Mouse (Mus musculus): ENCODE results near the gene Tedc2.

Gene Tedc2

DNA sequence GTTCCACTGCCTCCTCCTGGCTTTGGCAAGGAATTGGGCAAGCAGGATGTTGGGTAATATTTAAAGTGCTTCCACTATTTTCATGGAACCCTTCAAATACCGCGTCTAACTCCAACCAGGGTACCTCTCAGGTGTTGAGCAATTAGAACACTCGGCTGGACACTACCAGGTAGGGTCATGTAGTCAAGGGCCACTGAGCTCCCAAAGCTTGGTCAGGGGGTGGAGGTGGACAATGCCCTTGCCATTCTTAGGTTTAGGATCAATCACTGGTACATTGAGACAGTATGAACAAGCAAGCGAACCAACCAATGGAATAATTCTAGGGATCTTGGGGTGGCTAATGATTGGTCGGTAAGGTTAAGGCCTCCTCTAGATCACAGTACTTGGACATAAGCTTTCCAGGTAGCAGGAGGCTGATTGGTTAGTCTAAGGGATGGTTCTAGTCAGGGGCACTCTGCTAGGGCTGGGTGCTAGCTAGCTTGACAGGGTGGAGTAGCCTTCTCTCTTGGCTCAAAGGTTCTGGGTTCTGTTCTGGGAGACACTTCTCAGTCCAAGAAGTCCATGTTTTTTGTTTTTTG, 8.1 kb downstream of the Tedc2 start:
- no peak for DNase-seq (ENCODE audit: low read depth)

DNA sequence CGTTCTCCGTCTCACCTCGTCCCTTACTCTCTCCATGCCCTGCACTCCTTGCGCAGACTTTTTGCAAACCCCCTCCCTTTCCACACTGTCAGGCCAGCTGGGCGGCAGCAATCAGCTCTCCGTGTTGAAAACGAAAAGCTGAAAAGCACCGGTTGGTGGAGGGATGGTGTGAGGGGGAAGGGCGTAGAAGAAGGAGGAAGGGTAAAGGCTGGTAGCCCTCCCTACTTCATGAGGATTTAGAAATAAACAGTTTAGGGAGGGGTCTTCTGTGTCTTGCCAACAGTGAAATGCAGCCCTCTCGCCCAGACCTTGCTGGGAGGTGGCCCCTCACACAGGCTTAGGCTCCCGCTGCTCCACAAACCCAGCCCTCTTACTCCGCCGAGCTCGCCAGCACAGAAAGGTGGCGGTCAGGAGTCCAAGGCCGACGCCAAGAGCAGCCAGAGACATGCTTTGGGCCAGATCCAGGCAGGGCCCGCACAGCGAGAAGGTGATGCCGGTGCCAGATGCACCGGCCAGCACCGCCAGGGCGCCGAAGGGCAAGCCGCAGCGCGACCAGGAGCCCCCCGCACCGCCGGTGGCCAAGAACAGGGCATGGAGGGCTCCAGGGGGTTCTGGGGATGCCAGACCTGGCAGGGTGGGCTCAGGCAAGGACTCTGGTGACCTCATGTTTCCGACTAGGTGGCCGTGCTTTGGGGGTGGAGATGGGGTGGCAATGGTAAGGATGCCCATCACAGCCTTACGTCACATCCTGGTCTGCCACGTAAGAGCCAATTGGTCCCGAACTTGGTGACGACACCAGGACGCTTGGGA, 8.8 kb downstream of the Tedc2 start:
- DNase-seq (ENCODE audit: low read depth): no peak

DNA sequence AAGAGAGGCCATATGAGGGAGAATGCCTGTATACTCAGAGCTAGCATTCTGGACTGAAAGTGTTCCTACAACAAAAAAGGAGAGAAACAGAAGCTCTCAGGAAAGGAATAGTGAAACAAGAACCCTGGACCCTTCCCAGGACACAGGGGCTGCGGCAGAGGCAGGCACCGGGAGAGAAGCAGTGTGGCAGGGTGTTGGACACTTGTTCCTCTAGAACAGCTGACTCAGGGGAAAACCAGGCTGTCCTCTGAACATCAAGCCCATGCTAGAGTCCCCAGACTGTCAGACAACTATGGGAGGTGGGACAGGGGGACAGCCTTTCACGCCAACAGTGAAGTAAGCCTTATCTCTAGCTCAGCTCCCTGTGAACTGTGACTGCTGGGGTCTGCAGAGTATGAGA, 10.1 kb downstream of the Tedc2 start:
- no peak for DNase-seq (ENCODE audit: low read depth)

DNA sequence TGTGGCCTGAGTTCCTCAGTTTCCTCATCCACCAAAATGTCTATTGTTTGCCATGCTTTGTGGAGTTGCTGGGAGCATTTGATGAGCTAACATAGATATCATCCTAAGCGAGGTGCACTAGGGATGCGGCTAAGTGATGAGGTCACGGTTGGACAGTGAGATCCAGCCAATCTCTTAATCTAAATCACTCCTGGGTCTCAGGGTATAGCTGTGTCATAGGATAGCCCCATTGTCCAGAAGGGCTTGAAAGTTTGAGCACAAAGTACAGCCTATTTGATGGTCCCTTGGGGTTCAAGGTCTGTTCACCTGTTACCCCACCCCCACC, 10.8 kb downstream of the Tedc2 start:
- no peak for DNase-seq (ENCODE audit: low read depth)

DNA sequence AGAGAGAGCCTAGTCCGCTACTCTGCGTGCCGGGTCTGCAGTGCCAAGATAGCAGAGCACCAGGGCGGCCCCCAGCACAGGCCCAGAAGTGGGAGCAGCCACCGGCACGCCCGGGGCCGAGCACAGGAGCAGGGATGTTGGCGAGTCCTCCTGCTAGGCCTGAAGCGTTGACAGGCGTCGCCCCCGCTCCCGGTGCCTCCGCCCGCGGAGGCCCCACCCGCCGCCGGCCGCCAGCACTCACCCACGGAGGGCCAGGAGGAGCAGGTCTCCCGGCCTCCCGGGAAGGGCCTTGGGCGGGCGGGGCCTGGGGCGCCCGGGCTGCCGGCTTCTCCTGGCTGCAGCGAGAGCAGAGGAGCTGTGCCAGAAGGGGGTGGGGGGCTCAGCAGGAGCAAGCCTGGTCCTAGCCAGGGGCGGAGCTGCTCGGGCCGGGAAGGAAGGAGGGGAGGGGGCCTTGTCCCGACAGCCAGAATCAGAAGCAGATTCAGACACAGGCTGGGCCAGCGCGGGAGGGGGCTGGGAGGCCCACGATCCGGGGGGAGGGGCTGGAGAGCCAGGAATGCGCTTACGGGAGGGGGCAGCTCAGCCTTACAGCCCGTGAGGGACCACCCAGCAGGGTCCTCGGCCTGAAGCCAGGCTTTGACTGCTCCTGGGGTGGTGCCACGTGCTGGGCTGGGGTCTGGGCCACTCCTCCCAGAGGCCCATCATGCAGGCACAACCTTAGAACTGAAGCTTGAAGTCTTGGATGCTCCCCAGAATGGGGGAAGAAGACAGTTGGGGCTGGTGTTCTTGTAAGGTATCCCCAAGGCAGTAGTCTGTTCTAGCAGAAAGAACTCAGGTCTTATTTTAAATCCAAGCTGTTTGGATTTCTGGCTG, 11.4 kb downstream of the Tedc2 start, which contains the start of gene Ntn3:
Gene Ntn3 (minus strand): TSS at position 489 of the 873 bp plus-strand sequence.
- DNase-seq (ENCODE audit: low read depth): peak; percentile 75

DNA sequence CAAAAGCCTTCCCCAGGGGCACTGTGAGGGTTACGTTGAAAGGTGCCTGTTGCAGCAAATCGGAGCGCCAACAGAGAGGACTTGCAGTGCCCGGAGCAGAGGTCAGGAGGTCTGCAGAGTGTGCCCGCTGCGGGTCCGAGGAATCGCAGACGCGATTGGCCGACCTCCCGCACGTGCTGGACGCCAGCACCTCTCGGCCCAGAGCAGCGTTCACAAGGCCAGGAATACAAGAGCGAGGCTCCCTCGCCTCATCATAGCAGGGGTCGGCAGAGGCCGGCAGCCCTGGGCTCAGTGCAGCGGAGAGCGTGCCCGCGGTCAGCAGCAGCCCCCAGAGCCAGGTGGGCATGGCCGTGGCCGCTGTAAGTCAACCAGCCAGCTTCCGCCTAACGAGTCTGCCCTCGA, 12.0 kb downstream of the Tedc2 start:
- DNase-seq (ENCODE audit: low read depth): no peak

DNA sequence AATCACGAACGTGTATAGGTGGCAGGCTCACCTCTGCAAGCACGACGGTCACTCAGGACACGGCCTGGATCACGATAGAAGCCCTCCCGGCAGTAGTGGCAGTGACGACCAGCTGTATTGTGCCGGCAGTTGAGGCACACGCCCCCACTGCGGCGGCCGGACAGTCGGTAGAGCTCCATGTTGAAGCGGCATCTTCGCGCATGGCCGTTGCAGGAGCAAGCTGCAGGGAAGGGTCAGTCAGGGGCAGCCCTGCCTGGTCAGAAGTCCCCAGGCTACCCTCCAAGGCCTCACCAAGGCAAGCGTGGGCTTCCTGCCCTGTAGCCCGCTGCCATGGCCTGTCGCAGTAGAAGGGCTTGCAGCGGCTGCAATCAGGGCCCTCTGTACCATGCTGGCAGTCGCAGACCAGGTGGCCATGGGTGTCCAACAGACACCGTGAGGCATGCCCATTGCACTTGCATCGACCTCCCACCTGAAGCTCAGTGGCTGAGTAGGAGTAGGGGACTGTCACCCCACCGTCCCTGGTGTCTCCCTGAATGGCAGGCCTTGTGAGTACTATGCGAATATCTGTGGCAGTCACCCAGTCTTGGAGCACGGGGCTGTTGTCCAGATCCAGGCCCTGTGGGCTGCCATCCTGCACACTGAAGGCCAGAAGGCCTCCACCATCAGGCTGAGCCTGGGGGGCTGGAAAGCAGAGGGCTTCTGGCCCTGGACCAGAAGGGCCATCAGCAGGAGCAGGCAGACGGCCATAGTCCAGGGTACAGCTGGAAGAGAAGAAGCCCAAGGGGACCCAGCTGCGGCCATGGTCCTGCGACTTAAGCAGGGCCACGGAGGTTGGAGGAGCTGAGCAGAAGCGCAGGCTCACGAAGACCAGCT, 12.6 kb downstream of the Tedc2 start:
- DNase-seq (ENCODE audit: low read depth): no peak

DNA sequence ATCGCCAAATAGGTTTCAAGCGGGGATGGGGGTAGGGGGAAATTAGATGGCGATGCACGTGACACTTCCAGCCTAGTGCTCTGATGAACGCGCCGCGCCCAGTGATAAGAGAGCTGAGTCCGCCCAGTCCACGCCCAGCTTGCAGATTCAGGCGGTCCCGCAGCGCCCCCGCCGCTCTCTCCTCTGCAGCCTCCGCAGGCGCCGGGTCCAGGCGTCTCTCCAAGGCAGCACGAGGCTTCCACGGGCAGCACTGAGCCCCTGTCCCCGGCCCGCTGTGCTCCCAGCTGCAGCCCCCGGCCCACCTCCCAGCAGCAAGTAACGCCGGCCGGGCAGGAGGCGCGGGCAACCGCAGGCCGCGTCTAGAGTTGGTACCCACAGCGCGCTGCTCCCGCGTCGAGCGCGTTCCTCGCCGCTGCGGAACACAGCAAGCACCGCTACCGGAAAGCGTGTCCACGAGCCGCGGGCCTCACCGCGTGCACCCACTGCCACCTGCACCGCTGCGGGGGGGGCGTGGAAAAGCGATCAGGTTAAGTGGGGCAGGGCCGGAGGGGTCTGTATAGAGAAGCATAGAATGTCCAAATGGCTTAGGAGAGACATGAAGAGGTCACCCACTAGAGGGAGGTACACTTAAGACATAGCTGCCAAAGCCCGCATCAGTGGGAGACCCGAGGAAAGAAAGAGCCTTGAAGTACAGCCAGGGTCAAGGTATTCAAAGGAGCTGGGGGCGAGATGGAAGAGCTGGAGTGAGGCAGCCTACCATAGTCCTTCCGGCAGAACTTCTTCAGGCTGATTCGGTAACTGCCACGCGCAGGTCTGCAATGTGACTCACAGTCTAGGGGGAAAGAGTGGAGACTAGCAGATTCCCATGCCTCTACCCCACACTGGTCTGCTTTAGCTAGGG, 13.9 kb downstream of the Tedc2 start:
- no peak for DNase-seq (ENCODE audit: low read depth)

DNA sequence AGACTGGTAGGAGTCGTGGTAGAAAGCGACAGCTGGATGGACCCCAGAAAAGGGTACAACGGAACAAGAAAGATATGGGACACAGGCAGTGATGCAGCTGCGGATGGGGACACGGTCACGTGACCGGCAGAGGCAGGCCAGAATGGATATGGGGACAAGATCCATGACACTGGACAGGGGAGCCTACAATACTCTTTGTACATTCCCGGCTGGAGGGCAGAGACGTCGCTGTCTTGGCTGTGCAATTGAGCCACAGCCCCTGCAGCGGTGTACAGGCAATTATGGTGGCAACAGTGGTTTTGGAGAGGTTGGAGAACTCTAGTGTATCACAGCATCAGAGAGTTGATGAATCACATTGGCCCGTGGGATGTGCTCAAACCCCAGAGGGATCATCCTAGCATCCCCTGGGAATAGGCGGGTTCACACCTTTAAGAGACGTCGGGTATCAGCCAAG, 14.7 kb downstream of the Tedc2 start:
- DNase-seq (ENCODE audit: low read depth): no peak

DNA sequence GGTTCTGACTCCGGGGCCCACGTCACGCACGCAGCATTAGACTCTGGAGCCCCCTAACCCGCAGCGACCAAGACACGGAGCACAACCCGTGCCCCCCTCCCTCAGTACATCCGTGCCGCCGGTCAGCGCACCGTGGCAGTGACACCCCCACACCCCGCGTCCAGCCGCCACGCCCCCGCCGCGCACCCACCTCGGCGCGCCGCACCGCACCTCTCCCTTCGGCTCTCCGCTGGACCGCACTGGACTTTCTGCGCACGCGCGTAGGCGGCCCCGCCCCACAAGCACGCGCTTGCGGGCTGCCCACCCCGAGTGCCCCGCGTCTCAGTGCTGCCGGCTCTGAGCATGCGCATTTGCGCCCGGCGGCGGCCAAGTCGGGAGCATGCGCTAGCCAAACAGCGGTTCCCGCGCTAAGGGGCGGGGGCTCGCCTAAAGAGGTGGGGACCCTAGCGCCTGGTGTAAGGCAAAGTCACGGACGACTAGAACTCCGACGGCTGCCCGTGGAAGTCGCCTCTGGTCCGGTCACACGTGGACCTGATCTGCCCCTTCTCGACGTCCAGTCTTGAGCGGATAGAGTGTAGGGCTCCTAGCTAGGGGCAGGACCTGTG, 15.3 kb downstream of the Tedc2 start, which contains the start of gene Tbc1d24:
Gene Tbc1d24 (minus strand): TSS at position 279 of the 605 bp plus-strand sequence.
- peak; percentile 97 for DNase-seq (ENCODE audit: low read depth)

DNA sequence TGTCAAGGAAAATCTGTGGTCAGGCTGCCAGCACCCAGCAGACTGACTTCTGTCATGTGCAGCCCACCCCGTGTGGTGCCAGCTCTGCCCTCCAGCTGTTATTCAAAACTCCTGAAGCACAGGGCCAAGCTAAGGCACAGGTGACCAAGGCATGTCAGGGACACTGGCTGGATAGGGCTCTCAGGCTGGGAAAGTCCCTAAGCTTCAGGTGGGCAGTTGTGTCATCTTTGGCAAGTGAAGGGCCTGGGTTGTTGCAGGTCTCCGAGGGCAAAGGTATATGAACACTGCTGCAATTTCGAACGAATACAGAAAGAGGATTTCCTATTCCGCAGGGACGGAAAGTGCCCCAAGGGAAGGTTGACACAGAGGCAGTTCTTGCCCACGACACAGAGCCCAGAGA, 15.8 kb downstream of the Tedc2 start:
- DNase-seq (ENCODE audit: low read depth): peak; percentile 36

DNA sequence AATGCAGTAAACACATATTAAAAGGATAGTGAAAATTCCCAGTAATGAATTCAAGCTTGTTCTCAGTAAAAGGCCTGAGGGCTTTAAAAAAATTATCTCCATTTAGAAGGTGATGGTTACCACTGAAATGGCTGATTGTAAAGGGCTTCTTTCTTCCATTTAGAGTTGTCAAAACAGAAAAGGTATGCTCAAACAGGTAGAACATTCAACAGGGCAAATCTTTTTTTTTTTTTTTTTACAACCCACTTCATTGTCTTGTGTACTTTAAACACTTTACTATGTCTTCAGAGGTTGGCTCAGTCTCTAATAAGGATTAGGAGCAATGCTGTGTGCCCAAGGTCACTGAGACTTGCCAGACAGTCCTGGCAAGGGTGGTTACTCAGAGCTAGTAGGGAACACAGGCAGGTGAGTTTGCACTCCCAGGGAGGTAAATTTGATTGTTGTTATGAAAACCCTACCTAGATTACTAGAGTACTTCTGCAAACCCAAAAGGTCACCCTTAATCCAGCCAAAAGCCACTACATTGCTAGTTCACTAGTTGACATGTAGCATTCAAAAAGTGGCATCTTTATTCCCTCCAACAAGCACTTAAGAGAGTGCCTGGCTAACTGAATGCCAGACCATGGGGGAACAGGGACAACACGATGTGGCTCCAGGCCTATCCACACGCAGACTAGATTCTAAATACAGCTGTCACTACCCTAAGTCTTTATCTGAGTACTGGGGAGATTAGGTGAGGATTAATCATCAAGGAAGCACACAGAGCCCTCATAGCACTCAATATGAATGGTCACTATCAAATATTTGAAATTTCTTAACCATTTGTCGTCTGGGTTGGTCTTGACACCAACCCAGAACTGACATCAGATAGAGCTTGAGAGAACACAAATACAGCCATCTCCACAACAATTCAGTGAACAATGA, 16.8 kb downstream of the Tedc2 start:
- DNase-seq (ENCODE audit: low read depth): no peak

DNA sequence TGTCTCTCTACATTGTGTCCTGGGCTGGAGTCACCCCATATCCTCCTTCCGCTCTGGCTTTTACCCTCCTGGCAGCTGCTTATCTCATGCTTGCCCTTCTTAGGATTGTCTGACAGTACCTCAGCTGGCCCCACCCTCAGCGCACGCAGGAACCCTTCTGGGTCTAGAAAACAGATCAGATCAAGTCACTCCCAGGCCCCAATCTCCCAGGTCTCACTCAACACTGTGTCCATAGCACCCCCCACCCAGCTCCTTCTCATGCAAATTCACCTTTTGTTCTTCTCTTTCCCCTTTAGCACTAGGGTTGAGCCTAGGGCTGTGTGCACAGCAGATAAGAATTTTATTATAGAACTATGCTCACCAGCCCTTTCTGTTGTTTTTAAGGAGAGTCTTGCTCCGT, 17.6 kb downstream of the Tedc2 start:
- no peak for DNase-seq (ENCODE audit: low read depth)

DNA sequence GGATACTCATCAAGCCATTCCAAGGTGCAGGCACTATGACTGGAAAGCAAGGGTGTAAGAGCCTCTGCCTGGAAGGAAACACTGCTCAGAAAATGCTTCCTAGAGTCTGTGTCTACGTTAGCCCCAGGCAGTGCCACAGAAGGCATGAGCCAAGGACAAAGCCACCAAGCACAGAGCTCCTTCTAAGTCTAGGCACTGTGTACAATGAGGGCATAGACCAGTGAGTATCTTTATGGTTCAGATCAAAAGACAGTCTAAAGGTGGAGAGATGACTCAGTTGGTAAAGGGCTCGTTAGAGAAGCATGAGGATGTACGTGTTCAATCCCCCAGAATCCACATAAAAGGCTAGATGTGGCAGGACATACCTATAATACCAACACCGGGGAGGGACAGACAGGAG, 19.6 kb downstream of the Tedc2 start:
- no peak for DNase-seq (ENCODE audit: low read depth)

DNA sequence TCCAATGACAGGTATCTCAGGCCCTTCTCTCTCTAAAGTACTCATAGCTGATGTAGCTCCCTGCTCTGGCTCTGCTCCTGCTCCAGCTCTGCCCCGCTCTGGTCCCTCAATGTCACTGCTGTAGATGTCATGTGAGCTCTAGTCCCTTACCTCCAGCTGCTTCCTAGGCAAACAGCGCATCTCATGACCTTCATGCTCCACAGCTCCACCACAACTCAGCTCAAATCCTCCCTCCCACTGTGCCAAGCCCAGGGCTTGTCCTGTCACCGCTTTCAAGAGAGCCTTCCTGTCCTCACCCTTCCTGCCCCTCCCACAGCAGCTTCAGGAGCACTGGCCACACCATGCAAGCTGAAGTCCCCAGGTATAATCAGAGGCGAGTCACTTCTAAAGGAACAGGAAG, 20.9 kb downstream of the Tedc2 start:
- DNase-seq (ENCODE audit: low read depth): no peak

DNA sequence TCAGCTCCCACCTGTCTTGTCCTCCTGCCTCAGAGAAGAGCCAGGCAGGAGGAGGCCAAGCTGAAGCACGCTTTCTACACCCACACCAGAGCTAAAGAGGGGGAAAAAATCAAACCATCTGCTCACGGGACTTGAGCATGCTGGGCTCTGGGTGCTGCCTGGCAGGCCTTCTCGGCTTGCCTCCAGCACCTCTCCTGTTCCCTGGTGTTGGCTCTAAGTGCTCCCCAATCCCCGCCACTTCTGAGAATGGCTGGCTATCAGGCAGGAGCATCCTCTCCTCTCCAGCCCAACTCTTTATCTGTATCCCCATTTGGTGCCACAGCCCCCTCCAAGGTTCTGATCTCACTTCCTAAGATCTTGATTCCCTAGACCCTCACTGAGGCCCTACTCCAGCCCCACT, 21.4 kb downstream of the Tedc2 start:
- no peak for DNase-seq (ENCODE audit: low read depth)

DNA sequence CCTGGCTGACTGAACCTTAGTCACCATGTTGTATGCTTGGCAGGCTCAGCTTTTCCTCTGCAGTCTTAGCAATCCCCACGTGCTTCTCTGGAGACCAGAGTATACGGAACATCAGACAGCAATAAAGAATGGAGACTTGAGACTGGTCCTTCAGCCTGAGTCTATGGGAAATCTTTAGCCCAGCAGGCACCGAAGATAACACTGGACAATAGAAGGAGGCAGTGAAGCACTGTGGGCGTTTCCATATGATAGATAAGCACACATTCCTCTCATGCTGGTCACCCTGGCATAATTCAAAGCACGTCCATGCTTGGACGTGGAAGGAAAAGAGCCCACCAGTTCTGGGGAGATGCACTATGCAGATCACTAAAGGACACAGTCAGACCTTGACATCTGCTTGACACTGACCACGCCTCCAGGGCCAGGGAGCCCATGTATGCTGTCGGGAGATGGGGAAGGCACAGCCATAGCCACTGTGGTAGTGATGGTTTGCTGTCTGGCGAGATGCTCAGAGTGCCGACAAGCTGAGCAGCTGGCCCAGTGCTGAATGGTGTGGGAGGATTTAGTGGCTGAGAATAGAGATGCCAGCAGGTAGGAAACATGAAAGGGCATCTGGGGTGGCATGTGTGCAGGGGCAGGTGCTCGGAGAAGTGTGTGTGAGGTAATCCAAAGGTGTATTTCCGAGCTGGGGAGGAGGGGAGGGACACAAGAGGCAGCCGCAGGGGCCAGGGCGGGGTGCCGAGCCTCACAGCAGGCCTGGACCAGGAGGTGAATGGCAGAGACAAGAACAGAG, 23.4 kb downstream of the Tedc2 start:
- peak; percentile 72 for DNase-seq (ENCODE audit: low read depth)

DNA sequence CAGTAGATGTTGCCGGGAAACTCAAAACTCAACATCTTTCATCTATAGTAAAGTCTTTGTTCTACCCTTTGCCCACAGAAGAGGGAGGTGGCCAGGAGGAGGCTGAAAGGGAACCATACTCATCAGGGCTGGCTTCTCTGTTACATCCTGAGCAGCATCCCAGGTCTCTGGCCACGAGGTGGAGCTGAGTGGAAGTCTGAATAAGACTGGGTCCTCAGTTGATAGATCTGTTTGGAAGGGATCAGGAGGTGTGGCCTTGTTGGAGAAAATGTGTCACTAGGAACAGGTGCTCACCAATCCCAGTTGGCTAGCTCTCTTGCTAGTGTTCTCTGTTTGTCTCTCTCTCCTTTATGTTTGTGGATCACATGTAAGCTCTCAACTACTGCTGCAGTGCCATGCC, 25.3 kb downstream of the Tedc2 start:
- DNase-seq (ENCODE audit: low read depth): no peak
